Mouse (Mus musculus): ENCODE data around the gene Dnmt3l. TPM values are rescaled to one million over a fixed set of nuclear protein-coding genes. Genes with fewer than 3 reads are reported as not detected.

The Dnmt3l gene
- polyA plus RNA-seq, 1 experiment from 2014 or later: not detected

- 92% methylated on average over 4 of the region's 4 CpGs for WGBS
- no peaks in the 10 kb centered on the region for H3K4me1 ChIP-seq
Measured at GRCm38 (mm10) chr10:78037139-78037538, 4.6 kb upstream of the Dnmt3l start.

GRCm38 (mm10) chr10:78042096-78042495 is 349 bp downstream of the Dnmt3l start:
- WGBS: 91% methylated on average over 7 of the region's 7 CpGs
- no peaks in the 10 kb centered on the region for H3K36me3 ChIP-seq
- no peaks in the 10 kb centered on the region for H3K9me3 ChIP-seq (replicated peaks)
- no peaks in the 10 kb centered on the region for H3K27me3 ChIP-seq (replicated peaks)
- H3K4me2 ChIP-seq: no peak overlapping the region
- no peak for ATAC-seq (ENCODE audit: low FRiP score)
- H3K27ac ChIP-seq (replicated peaks): no peak overlapping the region
- no peak overlapping the region for H3K9ac ChIP-seq (replicated peaks)
- H3K4me1 ChIP-seq: peaks cover 9% of the 10 kb centered on the region; the same call in 1 of the 2 replicates
- H3K4me3 ChIP-seq (replicated peaks): no peak overlapping the region

More at GRCm38 (mm10) chr10:78037139-78037538, 4.6 kb upstream of the Dnmt3l start:
- H3K36me3 ChIP-seq: no peaks in the 10 kb centered on the region
- no peak overlapping the region for H3K4me3 ChIP-seq (replicated peaks)
- H3K27ac ChIP-seq (replicated peaks): no peak overlapping the region
- H3K9ac ChIP-seq (replicated peaks): no peak overlapping the region
- no peaks in the 10 kb centered on the region for H3K9me3 ChIP-seq (replicated peaks)
- no peak for ATAC-seq (ENCODE audit: low FRiP score)
- no peak overlapping the region for H3K4me2 ChIP-seq
- H3K27me3 ChIP-seq (replicated peaks): no peaks in the 10 kb centered on the region

GRCm38 (mm10) chr10:78042697-78043405 is 1.1 kb downstream of the Dnmt3l start:
- Histone ChIP-seq H3K27me3 (replicated peaks) (no peaks in the 10 kb centered on the region), H3K9me3 (replicated peaks) (no peaks in the 10 kb centered on the region), H3K36me3 (no peaks in the 10 kb centered on the region), H3K27ac (replicated peaks) (no peak overlapping the region), H3K9ac (replicated peaks) (0 out of 2 replicates have a peak overlapping the region, but pooled peaks have one; percentile 28), H3K4me1 (peaks cover 9% of the 10 kb centered on the region; the same call in 1 of the 2 replicates), H3K4me3 (replicated peaks) (peak overlapping the region; percentile 27), H3K4me2 (peak overlapping the region; percentile 54)
- 64% methylated on average over 14 of the region's 14 CpGs for WGBS
- peak; percentile 36; the same call in 1 of the 2 replicates for ATAC-seq (ENCODE audit: low FRiP score)

GRCm38 (mm10) chr10:78043406-78043836 is 1.7 kb downstream of the Dnmt3l start, which contains the start of gene Aire:
Gene Aire, minus strand, starts transcription at chr10:78043610.
- H3K9ac ChIP-seq (replicated peaks): peak within 1 kb of the TSS; percentile 28
- peak within 1 kb of the TSS; percentile 54 for H3K4me2 ChIP-seq
- ATAC-seq (ENCODE audit: low FRiP score): peak; percentile 77
- peak within 1 kb of the TSS; percentile 27 for H3K4me3 ChIP-seq (replicated peaks)
- H3K36me3 ChIP-seq: no peaks in the 10 kb centered on the region
- H3K4me1 ChIP-seq: peaks cover 9% of the 10 kb centered on the region; the same call in 1 of the 2 replicates
- no peaks in the 10 kb centered on the region for H3K27me3 ChIP-seq (replicated peaks)
- WGBS: 2% methylated on average over 27 of the region's 27 CpGs
- H3K9me3 ChIP-seq (replicated peaks): no peaks in the 10 kb centered on the region
- H3K27ac ChIP-seq (replicated peaks): no peak within 1 kb of the TSS

- H3K9ac ChIP-seq (replicated peaks): no peak overlapping the region
- H3K27me3 ChIP-seq (replicated peaks): no peaks in the 10 kb centered on the region
- H3K4me1 ChIP-seq: peaks cover 9% of the 10 kb centered on the region; the same call in 1 of the 2 replicates
- no peak overlapping the region for H3K4me3 ChIP-seq (replicated peaks)
- WGBS: 83% methylated on average over 1 of the region's 1 CpGs
- no peak for ATAC-seq (ENCODE audit: low FRiP score)
- no peaks in the 10 kb centered on the region for H3K9me3 ChIP-seq (replicated peaks)
- H3K4me2 ChIP-seq: no peak overlapping the region
- no peaks in the 10 kb centered on the region for H3K36me3 ChIP-seq
- no peak overlapping the region for H3K27ac ChIP-seq (replicated peaks)
Measured at GRCm38 (mm10) chr10:78044531-78044930, 2.8 kb downstream of the Dnmt3l start.

- Histone ChIP-seq H3K27ac (replicated peaks) (no peak overlapping the region), H3K36me3 (no peaks in the 10 kb centered on the region), H3K27me3 (replicated peaks) (no peaks in the 10 kb centered on the region), H3K4me1 (peaks cover 9% of the 10 kb centered on the region; the same call in 1 of the 2 replicates), H3K4me2 (no peak overlapping the region), H3K4me3 (replicated peaks) (no peak overlapping the region), H3K9me3 (replicated peaks) (no peaks in the 10 kb centered on the region), H3K9ac (replicated peaks) (no peak overlapping the region)
- 89% methylated on average over 4 of the region's 4 CpGs for WGBS
- ATAC-seq (ENCODE audit: low FRiP score): no peak
Measured at GRCm38 (mm10) chr10:78046388-78046787, 4.6 kb downstream of the Dnmt3l start.

- no peak overlapping the region for H3K27ac ChIP-seq (replicated peaks)
- H3K4me3 ChIP-seq (replicated peaks): no peak overlapping the region
- peaks cover 8% of the 10 kb centered on the region; the same call in 1 of the 2 replicates for H3K4me1 ChIP-seq
- no peak for ATAC-seq (ENCODE audit: low FRiP score)
- no peaks in the 10 kb centered on the region for H3K27me3 ChIP-seq (replicated peaks)
- 92% methylated on average over 9 of the region's 10 CpGs for WGBS
- H3K4me2 ChIP-seq: no peak overlapping the region
- H3K36me3 ChIP-seq: no peaks in the 10 kb centered on the region
- no peak overlapping the region for H3K9ac ChIP-seq (replicated peaks)
- no peaks in the 10 kb centered on the region for H3K9me3 ChIP-seq (replicated peaks)
Measured at GRCm38 (mm10) chr10:78048061-78048730, 6.4 kb downstream of the Dnmt3l start.

GRCm38 (mm10) chr10:78049519-78050035 is 7.8 kb downstream of the Dnmt3l start:
- Histone ChIP-seq H3K36me3 (no peaks in the 10 kb centered on the region), H3K4me3 (replicated peaks) (no peak overlapping the region), H3K27ac (replicated peaks) (no peak overlapping the region), H3K9ac (replicated peaks) (no peak overlapping the region), H3K9me3 (replicated peaks) (no peaks in the 10 kb centered on the region), H3K4me2 (no peak overlapping the region), H3K27me3 (replicated peaks) (no peaks in the 10 kb centered on the region), H3K4me1 (no peaks in the 10 kb centered on the region)
- WGBS: 61% methylated on average over 11 of the region's 11 CpGs
- ATAC-seq (ENCODE audit: low FRiP score): no peak

GRCm38 (mm10) chr10:78054633-78055565 is 13.2 kb downstream of the Dnmt3l start:
- Histone ChIP-seq H3K9me3 (replicated peaks) (no peaks in the 10 kb centered on the region), H3K36me3 (no peaks in the 10 kb centered on the region), H3K4me2 (no peak overlapping the region), H3K27ac (replicated peaks) (no peak overlapping the region), H3K4me1 (no peaks in the 10 kb centered on the region), H3K27me3 (replicated peaks) (no peaks in the 10 kb centered on the region), H3K4me3 (replicated peaks) (no peak overlapping the region), H3K9ac (replicated peaks) (no peak overlapping the region)
- no peak for ATAC-seq (ENCODE audit: low FRiP score)
- WGBS: 73% methylated on average over 19 of the region's 19 CpGs

GRCm38 (mm10) chr10:78057056-78057455 is 15.3 kb downstream of the Dnmt3l start:
- Histone ChIP-seq H3K9ac (replicated peaks) (no peak overlapping the region), H3K4me1 (no peaks in the 10 kb centered on the region), H3K27ac (replicated peaks) (no peak overlapping the region), H3K36me3 (no peaks in the 10 kb centered on the region), H3K4me2 (no peak overlapping the region), H3K27me3 (replicated peaks) (no peaks in the 10 kb centered on the region), H3K4me3 (replicated peaks) (no peak overlapping the region), H3K9me3 (replicated peaks) (no peaks in the 10 kb centered on the region)
- ATAC-seq (ENCODE audit: low FRiP score): no peak
- 87% methylated on average over 8 of the region's 8 CpGs for WGBS

- H3K4me1 ChIP-seq: no peaks in the 10 kb centered on the region
- no peaks in the 10 kb centered on the region for H3K9me3 ChIP-seq (replicated peaks)
- H3K27ac ChIP-seq (replicated peaks): no peak overlapping the region
- no peak overlapping the region for H3K4me3 ChIP-seq (replicated peaks)
- H3K27me3 ChIP-seq (replicated peaks): peaks cover 8% of the 10 kb centered on the region
- no peak overlapping the region for H3K9ac ChIP-seq (replicated peaks)
- H3K36me3 ChIP-seq: no peaks in the 10 kb centered on the region
- 84% methylated on average over 9 of the region's 9 CpGs for WGBS
- H3K4me2 ChIP-seq: no peak overlapping the region
- ATAC-seq (ENCODE audit: low FRiP score): no peak
Measured at GRCm38 (mm10) chr10:78063122-78063521, 21.4 kb downstream of the Dnmt3l start.

Measured in neural tube, embryonic 15.5 days (tissue).